Mouse (Mus musculus) thymus, postnatal 14 days (tissue): ENCODE results near the gene Lsm2.

Experiments
- DNase-seq: peaks from one replicate; pipeline ENCODE4 v3.0.0; 2021

Gene Lsm2

DNA sequence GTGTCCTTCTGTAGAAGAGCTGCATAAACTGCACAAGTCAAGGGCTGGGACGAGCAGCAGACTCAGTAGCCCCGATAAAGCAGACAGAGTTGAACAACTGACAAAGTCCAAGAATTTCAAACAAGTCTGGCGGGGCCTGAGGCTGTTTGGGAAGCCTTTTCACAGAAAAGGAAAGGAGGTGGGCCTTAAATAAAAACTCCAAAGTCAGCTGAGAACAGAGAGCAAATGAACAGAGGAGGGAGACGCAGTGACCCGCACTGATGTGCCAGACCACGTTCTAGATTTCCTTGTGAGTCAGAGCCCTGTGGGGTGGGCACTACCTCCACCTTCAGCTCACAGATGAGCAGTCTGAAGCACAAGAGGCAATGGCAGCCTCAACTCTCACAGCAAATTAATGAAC is 53.2 kb downstream of the Lsm2 start:
- no peak for DNase-seq
